Mouse (Mus musculus) small intestine, adult 2 months (tissue): ENCODE measurements around the gene Arhgef3. TPM values are rescaled to one million over a fixed set of nuclear protein-coding genes. Genes with fewer than 3 reads are reported as not detected.

Source experiments
- H3K27ac ChIP-seq: fragments of 200-500 bp; 2 replicates; pipeline ENCODE4 v1.5.1; 2012; ENCODE audit warnings: low read depth, low read length, control low read depth, inconsistent platforms; ENCODE audit not compliant: insufficient read depth
- H3K27me3 ChIP-seq: fragments of 200-500 bp; 2 replicates; pipeline ENCODE4 v1.6.1; 2012; ENCODE audit warnings: mild to moderate bottlenecking, moderate library complexity, low read length, inconsistent platforms; ENCODE audit not compliant: control insufficient read depth, insufficient read depth
- H3K36me3 ChIP-seq: fragments of 200-500 bp; 2 replicates; pipeline ENCODE4 v1.6.1; 2012; ENCODE audit warnings: mild to moderate bottlenecking, low read length, control low read depth, inconsistent platforms; ENCODE audit not compliant: control insufficient read depth, insufficient read depth
- H3K4me1 ChIP-seq: fragments of 200-500 bp; 2 replicates; pipeline ENCODE4 v1.6.1; 2012; ENCODE audit warnings: low read length, inconsistent platforms, mixed read lengths; ENCODE audit not compliant: control insufficient read depth, insufficient read depth, insufficient read length
- H3K4me3 ChIP-seq: fragments of 200-500 bp; 2 replicates; pipeline ENCODE4 v1.5.1; 2012; ENCODE audit warnings: low read depth, mild to moderate bottlenecking, control low read depth, inconsistent platforms, low read length, moderate library complexity
- CTCF ChIP-seq: fragments of 200-500 bp; IDR thresholded peaks from 2 replicates; pipeline ENCODE4 v1.5.1; 2012; ENCODE audit warnings: low read depth, mild to moderate bottlenecking, control low read depth, inconsistent platforms, low read length, moderate library complexity, mixed read lengths; ENCODE audit not compliant: insufficient replicate concordance, insufficient read length; ENCODE audit errors: extremely low read depth
- POLR2A ChIP-seq: fragments of 200-500 bp; IDR thresholded peaks from 2 replicates; pipeline ENCODE4 v1.6.1; 2012; ENCODE audit warnings: low read depth, mild to moderate bottlenecking, control low read depth, inconsistent platforms, low read length, moderate library complexity
- WGBS: fragments of 180-500 bp; shearing (Covaris S2); methylation state at CpG from one replicate; pipeline ENCODE4 v1.1.7; 2018; 5-methylcytosine and 5-hydroxymethylcytosine counted together
- polyA plus RNA-seq: library from polyadenylated mRNA; depleted of rRNA; stranded (reverse); fragments of >200 nt; gene quantifications from 2 replicates; pipeline ENCODE4 v1.2.3, GENCODE M21; 2012

The Arhgef3 gene
- polyA plus RNA-seq, 1 experiment = 7.0 TPM

DNA sequence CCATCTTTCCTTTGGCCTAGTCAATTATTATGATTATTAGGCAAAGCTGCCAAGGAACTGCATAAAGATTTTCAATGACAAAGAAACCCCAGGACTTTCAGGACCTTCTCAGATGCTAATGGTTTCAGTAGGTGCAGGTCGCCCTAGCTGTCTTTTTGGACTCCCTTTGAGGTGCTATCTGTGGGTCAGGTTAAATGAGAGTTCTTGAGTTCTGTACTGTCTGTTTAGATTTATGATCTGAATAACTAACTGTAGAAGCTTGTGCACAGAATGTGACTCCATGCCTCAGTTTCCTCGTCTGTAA lies 158.1 kb downstream of the Arhgef3 start:
- H3K27me3 ChIP-seq = no peaks in the 10 kb centered on the region
- no peak overlapping the region for H3K4me3 ChIP-seq
- no peaks in the 10 kb centered on the region for H3K36me3 ChIP-seq
- H3K4me1 ChIP-seq = 0 out of 2 replicates have a peak, but pooled peaks cover 2% of the 10 kb centered on the region
- no peak overlapping the region for H3K27ac ChIP-seq
- TF ChIP-seq CTCF (no peak), POLR2A (no peak)
- WGBS = 89% methylated on average over 2 of the region's 2 CpGs

DNA sequence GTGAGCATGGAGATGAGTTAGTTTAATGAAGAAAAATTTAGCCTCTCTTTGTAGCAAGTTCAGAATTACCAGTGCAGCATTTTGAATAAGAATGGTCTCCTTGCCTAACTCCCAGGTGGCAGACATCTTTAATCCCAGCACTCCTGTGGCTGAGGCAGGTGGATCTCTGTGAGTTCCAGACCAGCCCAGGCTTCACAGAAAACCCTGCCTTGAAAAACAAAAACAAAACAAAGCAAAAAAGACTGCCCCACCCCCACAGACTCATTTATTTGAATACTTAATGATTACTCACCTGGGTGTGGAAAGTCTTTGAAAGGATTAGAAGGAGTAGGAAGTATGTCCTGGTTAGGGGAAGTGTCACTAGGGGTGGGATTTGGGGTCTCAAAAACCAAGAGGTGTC lies 158.5 kb downstream of the Arhgef3 start:
- Histone ChIP-seq H3K4me1 (0 out of 2 replicates have a peak, but pooled peaks cover 2% of the 10 kb centered on the region), H3K27me3 (no peaks in the 10 kb centered on the region), H3K36me3 (no peaks in the 10 kb centered on the region), H3K4me3 (no peak overlapping the region), H3K27ac (no peak overlapping the region)
- TF ChIP-seq CTCF (no peak), POLR2A (no peak)

DNA sequence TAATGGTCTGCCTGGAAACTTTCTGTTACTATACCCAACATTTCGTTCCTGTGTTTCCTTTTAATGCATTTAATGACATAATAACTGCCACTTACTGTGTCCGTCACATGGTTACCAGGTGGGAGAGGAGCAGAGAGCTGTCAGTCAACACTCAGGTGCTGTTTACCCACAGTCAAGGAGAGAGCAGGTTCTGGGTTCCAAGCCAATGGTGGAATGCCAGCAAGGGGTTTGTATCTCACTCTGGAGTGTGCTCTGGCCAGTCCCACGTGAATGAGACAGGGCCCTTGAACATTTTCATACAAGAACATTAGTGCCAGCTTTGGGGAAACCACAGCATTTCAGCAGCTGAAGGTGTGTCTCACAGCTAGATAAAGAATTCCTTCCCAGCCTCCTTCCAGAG lies 162.6 kb downstream of the Arhgef3 start:
- TF ChIP-seq POLR2A = no peak
- TF ChIP-seq CTCF = no peak
- no peak overlapping the region for H3K4me3 ChIP-seq
- H3K27me3 ChIP-seq = no peaks in the 10 kb centered on the region
- WGBS = 85% methylated on average over 3 of the region's 3 CpGs
- H3K36me3 ChIP-seq = no peaks in the 10 kb centered on the region
- H3K4me1 ChIP-seq = no peaks in the 10 kb centered on the region
- no peak overlapping the region for H3K27ac ChIP-seq

DNA sequence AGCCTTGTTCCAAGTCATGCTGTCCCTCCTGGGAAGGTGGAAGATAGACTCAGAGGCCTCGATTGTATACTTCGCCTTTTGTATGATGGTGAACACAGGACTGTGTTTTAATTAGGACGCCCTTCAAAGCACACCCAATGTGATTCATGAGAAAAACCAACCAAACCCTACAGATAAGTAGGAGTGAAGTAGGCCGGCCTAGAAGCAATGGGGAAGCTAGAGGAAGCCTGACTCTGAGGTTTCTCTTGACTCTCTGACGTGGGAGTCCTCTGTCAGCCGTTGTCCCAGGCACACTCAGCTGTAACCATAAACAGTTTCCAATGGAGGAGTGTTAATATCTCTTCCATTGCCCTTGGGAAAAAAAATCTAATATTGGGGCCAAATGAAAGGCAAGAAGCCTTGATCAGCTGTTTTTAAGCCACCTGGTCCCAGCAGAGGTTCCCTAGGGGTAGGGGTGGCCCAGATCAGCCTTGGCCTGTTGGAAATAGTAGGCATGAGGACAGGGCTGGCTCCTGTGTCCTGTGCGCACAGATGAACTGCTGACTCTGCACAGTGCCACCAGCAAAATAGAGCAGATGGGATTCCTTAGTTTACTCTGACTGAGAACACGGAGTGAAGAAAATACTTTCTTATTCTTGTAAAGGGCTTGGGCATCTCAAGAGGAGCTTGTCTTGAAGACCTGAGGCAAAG lies 165.6 kb downstream of the Arhgef3 start:
- Histone ChIP-seq H3K27me3 (no peaks in the 10 kb centered on the region), H3K36me3 (no peaks in the 10 kb centered on the region), H3K4me1 (no peaks in the 10 kb centered on the region), H3K4me3 (no peak overlapping the region), H3K27ac (no peak overlapping the region)
- no peak for TF ChIP-seq CTCF
- WGBS = 90% methylated on average over 8 of the region's 8 CpGs

DNA sequence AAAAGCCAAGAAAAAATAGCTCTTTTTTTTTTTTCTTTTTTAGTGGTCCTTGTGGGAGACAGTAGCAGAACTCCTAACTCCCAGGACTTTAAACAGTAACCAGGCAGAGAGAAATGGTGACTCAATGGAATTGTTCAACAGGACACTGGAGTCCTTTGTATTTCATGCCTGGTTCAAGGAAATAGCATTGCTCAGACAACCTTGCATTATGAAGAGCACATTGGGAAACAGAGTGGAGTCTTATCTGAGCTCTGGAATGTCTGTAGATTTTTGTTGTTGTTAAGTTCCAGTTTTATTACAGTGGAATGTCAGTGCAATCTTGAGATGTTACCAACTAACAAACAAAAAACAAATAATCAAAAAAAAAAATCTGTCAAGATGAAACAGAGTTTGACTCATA lies 169.3 kb downstream of the Arhgef3 start:
- Histone ChIP-seq H3K4me3 (no peak overlapping the region), H3K4me1 (no peaks in the 10 kb centered on the region), H3K36me3 (no peaks in the 10 kb centered on the region), H3K27ac (no peak overlapping the region), H3K27me3 (no peaks in the 10 kb centered on the region)
- no peak for TF ChIP-seq POLR2A
- no peak for TF ChIP-seq CTCF

DNA sequence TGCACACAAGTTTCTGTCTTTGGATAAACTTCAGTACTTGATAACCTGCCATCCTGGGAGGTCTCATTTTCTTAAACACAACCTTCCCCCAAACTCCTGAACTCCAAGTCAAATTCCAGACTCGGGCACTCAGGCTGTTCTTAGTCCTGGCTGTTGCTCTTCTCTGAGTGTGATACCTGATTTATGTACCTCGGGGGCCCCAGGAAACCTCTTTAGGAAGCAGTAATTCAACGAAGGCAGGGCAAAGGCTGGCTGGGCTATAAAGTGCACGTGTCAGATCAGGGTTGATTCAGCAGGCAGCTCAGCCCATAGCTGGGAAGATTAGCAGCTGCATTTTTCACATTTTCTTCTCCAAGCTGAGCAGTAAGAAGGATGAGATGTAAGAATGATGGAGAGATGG lies 171.5 kb downstream of the Arhgef3 start:
- no peak overlapping the region for H3K4me3 ChIP-seq
- no peaks in the 10 kb centered on the region for H3K36me3 ChIP-seq
- WGBS = 10% methylated on average over 4 of the region's 4 CpGs
- H3K27me3 ChIP-seq = no peaks in the 10 kb centered on the region
- no peaks in the 10 kb centered on the region for H3K4me1 ChIP-seq
- TF ChIP-seq POLR2A = no peak
- TF ChIP-seq CTCF = no peak
- no peak overlapping the region for H3K27ac ChIP-seq

DNA sequence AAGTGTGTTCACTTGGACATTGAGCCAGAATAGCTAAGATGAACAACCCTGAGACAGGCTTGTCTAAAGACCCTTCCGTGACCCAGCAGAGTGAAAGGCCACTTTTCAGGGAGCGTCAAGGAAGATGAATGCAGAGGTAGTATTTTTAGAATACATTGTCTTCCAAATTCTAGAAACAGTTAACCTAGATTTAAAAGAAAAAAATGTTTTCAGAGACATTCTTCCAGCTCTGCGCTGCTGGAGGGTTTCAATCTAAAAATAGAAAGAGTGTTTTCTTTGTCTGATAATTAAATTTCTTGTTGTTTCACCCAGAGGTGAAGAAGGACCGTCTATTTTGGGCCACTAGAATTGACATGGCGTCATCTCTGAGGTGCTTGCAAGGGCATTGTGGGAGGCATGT lies 174.4 kb downstream of the Arhgef3 start:
- Histone ChIP-seq H3K27ac (no peak overlapping the region), H3K36me3 (no peaks in the 10 kb centered on the region), H3K4me1 (no peaks in the 10 kb centered on the region), H3K4me3 (no peak overlapping the region), H3K27me3 (no peaks in the 10 kb centered on the region)
- WGBS = 82% methylated on average over 5 of the region's 5 CpGs
- no peak for TF ChIP-seq CTCF
- no peak for TF ChIP-seq POLR2A

DNA sequence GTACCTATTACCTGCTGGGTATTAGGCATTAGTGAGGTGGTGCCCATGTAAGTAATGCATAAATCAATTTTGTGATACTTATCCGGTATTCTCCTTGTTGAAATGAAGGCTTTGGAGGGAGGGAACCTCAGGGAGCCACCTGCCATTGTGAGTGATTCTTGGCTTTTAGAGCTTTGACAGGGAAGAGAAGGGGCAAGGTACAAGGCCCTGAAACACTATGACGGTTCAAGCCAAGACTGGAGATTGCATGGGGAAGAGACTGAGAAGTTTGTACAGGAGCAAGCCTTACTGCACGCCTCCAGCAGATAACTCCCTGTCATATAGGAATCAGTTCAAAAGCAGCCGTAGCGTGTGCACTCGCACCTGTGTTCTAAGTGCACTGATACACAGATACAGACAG lies 177.4 kb downstream of the Arhgef3 start:
- H3K4me1 ChIP-seq = peaks cover 4% of the 10 kb centered on the region; the same call in 1 of the 2 replicates
- TF ChIP-seq POLR2A = no peak
- TF ChIP-seq CTCF = no peak
- WGBS = 24% methylated on average over 6 of the region's 6 CpGs
- no peaks in the 10 kb centered on the region for H3K36me3 ChIP-seq
- H3K4me3 ChIP-seq = no peak overlapping the region
- H3K27ac ChIP-seq = no peak overlapping the region
- no peaks in the 10 kb centered on the region for H3K27me3 ChIP-seq
